Mouse (Mus musculus) NIH3T3 (cell line): ENCODE data around the gene Atp5s.

Experiments
- DNase-seq: peaks from one replicate; pipeline ENCODE4 v3.0.0-alpha.2; 2012; ENCODE audit warnings: low read depth

Atp5s gene

DNA sequence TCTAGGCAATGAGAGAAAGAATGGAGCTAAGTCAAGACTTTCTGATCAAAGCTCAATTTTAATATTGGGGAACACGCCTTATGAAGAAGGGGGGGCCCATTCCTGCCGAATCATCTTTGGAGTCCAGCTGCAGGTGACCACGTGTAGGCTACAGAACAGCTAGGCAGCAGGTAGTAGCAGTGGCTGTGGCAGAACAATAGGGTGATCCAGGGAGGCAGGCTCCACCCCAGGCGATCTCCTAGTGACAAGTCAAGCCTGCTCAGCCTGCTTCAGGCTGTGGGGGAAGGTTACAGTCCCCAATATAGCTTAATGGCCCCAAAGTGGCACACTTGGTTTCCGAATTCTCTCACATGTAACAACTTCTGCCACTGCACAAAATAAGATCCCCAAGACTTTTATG lies 7.5 kb downstream of the Atp5s start:
- DNase-seq, result no peak

DNA sequence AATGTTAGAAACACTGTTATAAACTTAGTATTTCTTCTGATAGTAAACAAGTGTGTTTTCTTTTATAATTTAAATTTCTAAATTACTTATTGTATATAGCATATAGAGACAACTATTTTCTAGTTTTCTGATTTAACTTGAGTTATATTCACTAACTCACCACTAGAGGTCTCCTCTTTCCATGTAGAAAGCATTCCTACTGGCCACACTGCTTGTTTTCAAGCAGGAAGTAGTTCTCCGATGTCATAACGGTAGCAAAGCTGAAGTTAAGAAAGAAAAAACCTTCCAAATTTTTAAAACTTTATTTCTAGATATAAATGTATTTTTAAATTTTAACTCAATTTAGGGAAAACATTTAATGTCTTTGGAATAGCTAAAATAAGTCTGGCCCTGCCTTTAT lies 8.8 kb downstream of the Atp5s start:
- DNase-seq, result peak; percentile 75

DNA sequence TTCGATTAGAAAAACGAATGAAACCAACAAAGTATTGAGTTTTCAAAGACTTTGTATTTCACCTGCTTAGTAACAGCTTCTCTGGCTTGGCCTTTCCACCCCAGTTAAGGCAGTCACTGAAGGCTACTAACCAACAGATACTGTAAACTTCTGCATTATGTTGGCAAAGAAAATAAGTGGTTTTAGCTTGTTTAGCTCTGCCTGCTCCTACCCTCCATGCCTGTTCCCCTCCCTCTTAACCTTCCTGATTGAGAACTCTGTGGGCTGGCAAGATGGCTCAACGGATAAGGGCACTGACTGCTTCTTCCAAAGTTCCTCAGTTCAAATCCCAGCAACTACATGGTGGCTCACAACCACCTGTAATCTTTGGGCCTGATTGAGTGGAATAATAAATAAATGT lies 9.2 kb downstream of the Atp5s start:
- DNase-seq, result no peak

DNA sequence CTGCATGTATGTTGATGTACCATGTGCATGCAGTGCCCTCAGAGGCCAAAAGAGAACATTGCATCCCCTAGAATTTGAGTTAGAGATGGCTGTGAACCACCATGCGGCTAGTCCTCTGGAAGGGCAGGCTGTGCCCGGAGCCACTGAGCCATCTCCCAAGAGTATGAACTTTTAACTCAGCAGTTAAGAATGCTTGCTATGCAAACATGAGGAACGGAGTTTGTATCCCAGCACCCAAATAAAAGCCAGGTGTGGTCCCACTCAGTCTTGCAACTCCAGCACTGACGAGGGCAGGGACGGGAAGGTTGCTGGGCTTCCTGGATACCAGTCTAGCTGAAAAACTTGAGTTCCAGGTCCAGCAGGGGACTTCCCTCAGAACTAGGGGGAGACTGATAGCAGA lies 17.2 kb downstream of the Atp5s start:
- no peak for DNase-seq

DNA sequence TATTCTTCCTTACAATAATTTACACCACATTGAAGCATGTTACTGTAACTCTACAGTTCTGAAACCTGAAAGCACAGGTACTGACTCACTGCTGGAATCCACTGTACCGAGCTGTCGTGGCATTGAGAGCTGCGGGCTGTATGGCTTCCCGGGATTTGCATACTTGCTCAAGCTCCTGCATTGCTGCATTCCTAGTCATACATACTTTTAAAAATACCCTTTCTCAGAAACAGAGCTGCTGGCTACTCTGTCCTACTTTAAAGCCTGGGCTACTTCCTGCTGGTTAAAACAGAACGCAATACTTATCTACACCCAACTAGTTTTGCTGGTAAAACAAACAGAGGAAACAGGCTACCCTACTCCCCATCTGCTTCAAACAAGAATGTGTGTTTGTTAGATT lies 19.4 kb downstream of the Atp5s start:
- peak; percentile 65 for DNase-seq

DNA sequence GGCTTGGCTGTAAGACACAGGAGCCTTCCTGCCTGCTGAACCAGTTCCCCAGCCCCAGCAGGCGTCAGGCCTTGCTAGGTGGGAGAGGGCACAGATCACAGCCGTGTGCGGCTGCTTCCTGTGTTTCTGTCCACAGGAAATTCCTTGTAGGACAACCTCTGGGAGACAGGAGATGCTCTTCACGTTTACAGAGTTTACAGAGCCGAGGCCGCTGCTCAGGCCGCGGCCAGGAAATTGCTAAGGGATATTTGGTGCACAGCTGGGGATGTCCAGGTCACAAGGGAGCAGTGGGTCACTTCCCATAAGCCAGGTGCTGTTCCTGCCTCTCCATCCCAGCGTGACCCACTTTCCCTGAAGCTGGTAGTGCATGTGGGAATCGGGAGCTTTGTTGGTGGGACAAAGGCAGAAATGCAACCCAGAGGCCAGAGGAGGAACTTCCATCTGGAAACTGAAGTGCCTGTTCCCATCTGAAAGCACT lies 27.2 kb downstream of the Atp5s start:
- DNase-seq, result no peak

DNA sequence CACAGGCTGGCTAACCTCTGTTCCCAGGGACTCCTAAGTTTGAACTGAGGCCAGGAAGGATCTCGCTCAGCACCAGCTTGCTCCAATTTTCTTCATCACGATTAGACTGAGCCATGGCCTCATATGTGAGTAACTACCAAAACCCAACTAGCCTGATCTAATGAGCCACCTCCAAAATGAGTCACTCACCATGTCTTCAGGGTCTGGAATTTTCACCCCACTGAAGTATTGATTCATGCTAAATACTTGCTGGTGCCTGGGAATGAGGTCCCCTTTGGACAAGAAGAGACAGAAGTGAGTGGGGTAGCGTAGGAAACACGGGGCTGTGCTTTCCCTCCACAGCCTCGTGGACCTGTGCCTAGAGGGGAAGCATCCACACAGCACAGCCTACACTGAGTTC lies 29.2 kb downstream of the Atp5s start:
- DNase-seq, result peak; percentile 67

DNA sequence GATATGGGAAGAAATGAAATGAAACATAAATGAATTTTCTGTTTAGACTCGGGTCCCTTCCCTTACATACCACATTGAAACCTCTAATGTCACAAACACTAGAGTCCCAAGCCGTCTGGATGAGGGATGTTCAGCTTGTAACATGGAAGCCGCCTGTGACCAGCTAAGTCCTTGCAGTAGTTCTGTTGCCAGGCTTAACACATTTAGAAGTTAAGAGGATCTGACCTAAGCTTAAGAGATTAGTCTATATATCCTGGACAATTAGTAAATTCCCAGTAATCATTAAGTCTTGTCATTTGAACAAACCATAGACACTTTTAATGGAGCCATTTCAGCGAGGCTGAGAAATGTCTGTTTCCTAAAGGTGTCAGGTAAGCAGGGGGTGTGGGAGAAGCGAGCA lies 31.3 kb downstream of the Atp5s start:
- DNase-seq, result no peak

DNA sequence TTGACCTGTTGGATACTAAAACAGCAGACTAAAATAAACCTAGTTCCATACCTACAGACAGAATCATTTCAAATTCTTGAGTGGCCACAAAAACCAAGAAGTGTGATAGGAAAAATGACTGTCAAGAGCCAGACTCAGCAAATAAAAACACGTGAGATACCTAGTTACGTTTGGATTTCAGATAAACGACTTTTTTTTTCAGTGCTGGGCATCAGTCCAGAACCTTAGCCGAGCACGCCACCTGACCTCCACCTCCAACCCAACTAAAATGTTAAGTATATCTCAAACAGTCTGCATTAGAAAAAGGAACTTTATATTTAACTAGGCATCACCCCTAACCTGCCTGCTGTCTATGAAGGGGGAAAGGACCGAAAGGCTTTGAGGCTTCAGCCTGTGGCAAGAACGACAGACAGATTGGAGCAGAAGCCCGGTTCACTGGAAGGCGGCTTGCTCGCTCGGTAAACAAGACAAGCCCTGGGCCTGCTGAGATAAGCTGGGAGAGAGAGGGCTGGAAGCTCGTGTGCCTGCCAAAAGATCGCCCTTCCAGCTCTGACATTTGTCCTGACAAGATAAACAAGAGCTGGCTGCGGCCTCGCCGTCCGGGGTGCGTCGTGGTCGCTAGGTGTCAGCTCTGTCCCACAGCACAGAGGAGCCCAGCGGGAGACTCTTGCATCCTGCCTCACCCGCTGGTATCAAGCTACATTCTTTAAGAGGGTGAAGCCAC lies 32.8 kb downstream of the Atp5s start:
- DNase-seq, result peak; percentile 62

DNA sequence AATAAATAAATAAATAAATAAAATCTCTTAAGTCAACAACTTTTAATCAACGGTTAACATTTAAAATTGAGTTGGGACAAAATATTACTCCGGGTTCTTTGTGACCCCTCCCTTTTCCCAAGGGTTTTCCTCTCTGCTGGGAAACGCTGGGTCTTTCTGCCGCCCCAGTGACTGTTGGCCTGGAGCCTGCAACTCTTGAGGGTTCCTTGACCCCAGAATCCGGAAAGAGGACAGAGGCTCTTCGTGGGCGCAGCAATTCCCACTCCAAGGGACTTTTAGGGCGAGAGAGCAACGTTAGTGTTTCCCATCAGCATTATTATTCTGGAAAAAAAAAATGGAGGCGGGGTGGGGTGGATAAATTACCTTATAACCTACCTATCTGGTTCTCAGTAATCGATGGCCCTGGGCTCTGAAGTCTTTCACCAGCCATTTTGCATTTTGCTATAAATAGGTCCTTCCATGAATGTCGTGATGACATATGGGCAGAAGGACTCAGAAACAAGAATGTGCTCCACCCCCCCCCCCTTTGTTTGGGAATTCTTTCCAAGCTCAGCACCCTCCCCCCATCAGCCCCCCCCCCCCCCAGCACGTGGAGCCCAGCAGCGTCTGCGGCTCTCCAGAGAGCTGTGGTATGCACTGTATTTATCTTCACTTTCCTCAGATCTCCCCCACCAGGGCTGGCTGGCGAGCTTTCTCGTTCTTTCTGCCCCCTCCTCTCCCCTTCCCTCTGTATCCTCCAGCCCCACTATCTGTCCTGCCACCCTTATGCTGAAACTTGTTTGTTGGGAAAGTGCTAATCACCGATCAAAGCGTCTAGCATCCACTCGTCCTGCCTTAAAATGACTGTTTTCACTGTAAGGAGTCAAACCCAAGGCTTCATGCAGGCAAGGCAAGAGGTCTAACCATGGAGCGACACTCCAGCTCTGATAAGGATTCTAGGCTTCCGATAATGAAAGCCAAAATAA lies 33.8 kb downstream of the Atp5s start:
- peak; percentile 57 for DNase-seq

DNA sequence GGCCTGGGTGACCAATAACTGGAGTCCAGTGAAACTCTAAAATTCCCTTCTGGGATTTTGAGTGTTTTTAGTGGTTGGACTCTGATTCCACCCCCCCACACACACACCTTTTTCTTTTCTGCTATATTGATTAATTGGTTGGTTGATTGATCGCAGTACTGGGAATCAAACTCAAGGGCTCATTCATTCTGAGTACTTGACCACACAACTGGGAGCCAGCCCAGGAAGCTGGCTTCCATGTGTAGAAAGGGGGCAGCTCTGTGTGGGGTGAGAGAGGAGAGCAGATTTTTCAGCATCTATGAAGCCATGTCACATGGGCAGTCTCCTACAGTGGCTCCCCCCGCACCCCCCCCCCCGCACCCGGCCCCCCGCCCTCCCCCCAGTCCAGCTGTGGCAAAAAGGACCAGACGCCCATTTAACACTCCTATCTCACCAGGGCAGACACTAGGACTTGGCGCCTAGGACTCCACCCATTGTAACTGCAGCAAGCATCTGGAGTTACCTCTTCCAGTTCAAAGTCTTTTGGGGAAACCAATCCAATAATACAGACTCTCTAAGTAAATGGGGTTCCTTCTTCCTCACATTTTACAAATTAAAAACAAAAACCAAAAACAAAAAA lies 34.6 kb downstream of the Atp5s start:
- DNase-seq, result no peak

DNA sequence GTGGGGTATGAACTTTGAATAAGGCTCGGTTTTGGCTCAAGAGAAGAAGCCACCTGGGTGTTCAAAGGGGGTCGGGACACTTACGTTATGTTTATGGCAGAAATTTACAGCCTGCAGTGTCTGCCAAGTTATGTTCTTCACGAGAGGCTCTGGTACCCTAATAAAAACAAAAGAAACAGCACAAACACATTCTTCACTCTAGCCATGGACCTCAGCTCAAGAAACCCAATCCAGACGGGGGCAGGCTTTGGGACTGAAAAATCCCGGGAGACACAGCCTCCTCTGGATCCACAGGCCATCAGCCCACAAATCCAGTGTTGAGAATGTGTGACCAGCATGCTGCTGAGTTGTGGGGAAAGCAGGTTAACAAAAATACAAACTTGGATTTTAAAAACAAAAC lies 35.3 kb downstream of the Atp5s start:
- no peak for DNase-seq

DNA sequence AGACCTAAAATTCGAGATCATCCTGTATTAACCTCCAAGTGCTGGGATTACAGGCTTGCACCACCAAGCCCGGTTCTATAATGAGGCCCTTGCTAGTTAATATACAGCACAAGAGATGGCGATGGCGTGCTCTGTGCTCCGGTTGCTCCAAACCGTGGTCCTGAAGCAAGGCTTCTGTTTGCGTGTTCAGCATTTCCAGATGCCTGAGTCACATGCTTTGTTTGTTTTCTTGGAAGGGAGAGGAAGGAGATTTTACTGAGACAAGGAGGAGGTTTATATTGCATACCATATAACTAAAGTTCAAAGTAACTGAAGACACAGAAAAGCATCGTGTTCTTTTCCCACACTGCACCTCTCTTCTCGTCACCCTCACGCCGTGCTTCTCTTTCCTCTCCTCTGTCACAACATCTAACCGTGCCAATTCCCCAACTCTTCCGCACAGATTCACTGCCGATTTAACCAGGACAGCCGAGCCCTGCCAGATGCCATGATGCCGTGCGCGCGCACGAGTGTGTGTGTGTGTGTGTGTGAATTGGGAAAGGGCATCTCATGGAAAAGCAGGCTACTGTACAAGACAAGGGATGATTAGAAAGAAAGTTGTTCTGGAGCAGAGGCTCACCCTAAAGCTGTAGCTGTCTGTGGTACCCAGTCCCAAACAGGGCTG lies 36.1 kb downstream of the Atp5s start:
- no peak for DNase-seq

DNA sequence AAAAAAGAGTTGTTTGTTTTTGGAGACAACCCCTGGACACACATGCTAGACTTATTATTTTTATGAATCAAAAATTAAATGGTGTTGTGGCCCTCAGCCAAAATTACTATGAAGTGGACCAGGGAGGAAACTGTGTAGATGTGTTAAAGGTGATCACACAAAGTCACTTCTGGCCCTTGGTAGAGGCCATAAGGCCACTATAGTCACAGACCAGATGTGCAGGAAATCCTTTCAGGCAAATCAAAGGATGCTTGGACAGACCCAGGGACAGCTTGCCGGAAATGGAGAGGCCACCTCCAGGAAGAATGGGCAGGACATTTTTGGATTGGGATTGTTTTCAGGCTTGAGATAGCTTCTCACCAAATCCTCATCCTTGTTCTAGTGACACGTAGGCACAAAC lies 36.9 kb downstream of the Atp5s start:
- DNase-seq, result no peak

DNA sequence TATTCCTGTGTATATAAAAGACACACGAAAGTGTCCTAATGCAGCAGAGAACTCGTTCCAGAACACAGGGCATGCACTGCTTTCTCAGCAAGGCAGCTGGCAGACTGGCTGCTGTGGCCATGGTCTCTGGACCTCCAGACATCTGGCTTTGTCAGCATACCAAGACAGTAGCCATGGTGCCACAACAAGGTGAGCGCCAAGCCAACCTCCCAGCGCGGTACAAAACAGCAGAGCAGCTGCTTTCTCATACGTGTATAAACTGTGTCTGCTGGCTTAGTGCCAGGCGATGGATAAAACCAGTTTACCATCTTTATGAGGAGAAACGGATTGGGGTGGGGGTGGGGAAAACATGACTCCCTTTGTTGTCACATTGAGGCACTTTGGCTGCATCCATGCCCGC lies 40.8 kb downstream of the Atp5s start:
- DNase-seq, result no peak

DNA sequence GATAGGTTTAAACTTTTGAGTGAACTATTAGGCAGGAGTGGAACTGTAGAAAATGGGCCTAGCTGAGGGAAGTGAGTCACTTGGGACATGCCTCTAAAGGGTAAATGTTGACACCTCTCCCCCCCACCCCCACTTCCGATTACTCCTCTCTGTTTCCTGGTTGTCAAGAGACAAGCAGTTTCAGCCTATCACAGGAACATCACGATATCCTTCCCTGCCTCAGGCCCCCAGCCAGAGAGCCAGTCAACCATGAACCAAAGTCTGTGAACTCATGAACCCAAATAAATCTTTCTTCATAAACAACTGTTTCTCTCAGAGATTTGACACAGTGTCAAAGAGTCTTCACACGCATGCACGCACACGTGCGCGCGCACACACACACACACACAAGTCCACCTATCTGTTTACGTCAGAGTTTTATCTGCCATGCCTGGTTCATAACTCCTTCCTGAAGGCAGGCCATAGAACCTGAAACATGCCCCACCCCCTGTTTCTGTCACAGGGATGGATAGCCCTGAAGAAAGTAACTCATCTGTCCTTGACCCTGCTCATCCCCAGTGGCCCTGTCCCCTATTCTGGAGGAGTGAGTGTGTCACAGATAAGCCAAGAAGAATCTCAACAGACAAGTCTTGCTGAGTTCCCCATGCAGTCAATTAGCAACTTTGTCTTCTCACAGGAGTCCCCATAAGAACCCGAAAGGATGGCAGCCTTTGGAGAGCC lies 41.6 kb downstream of the Atp5s start:
- DNase-seq, result no peak

DNA sequence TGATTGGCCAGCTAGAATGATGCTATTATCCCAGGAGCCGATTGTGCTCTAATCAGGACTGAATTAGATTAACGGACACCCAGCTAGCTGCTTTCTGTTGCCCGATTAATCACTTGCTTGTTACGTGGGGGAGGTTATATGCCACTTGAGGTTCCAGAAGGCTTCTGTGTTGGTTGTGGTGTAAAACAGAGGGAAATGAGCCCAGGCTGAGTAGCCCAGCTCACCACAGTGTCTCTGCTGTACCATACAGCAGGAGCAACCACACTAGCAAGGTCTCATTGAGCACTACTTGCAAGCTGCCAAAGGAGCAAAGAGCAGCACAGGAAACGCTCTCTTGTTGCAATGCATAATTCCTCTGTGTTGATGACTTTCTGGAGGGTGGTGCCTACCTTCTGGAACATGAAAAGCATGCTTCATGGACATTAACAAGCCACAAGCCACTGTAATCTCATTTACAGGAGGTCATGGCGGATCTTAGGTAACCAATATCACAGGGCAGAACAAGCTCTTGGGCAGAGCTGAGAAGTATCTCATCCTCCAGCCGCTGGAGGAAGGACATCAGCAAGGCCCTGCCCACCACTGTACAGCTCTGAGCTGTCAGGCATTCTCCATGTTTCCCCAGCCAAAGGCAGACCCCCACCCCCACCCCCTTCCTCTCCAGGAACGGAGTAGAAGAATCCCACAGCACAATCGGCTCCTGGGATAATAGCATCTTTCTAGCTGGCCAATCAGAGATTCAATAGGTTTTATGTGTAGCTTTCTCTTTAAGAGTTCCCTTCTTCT lies 42.9 kb downstream of the Atp5s start:
- DNase-seq, result no peak

DNA sequence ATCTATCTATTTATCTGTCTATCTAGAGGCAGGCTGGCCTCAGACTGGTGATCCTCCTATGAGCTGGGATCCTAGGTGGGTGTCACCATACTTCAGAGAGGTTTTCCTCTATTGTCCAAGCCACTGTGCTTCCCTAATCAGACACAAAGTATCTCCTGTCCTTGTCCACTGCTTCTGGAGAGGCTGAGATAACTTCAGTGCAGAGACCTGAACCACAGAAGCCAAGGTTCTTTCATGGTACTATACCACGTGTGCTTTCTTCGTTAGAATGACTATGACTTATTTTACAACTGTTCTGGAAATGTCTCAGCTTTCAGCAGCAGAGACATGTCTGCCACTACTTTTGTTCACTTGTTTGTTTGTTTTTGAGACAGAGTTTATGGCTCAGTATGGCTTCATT lies 44.1 kb downstream of the Atp5s start:
- DNase-seq, result no peak

DNA sequence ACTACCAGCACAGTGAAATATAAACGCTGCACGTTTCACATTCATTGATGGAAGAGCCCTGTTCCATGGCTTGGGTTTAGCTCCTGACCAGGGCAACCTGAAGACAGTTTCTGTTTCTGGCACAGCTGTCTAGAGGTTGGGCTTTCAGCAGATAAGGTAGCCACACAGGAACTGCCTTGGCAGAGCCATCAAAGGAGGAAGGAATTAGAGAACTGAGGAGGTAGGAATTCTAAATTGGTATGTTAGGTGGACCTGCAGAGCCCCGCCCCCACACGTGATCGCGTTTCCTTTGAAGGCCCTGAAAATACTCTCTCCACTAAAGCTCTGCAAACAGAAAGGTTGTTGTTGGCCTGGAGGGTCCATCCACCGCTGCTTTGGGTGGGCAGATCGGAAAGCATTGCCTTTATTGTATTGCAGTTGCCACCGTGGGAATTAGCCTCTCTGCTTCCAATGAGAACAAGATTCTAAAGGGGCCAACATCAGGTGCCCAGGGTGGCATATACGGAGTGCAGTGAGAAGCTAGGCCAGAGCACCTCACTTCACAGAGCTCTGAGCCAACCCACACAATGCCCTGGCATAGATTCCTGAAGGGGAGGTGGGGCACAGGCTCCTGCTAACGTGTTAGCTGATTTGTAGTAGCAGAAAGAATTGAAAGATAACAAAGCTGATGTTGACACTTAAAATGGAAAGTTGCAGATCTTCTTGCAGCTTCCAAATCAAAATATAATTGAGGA lies 52.0 kb downstream of the Atp5s start:
- DNase-seq, result no peak

DNA sequence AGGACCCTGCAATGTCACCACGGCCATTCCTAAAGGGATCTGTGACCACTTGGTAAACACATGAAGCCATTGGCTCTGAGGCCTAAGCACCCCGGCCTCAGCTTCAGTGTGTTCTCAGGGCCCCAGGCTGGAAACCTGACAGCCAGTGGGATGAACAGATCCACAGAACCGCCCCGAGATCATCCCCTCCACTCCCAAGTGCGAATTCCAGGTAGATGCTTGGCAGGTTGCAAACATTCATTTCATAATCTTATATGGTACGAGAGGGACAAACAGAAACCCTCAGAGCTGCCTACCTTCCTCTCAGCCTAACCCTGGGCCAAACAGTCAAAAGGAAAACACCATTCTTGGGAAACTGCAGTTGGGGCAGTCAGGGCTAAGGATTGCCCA lies 52.6 kb downstream of the Atp5s start:
- no peak for DNase-seq
